Mouse (Mus musculus): ENCODE measurements at regions not wholly inside any gene's neighbourhood (a gene's known extent, or its start where the extent isn't known, plus 50 kb on each side); places are given as distances from the start of the nearest gene placed in this dataset.
"Not testable (repeated sequence)": the region's sequence is repeated elsewhere in the genome, so short reads cannot be mapped to it uniquely, and the experiment has no call there.

GRCm38 (mm10) chrX:19903962-19904930, 155.1 kb upstream of the Chst7 start:
- Histone ChIP-seq H3K27me3 (ENCODE audit: control insufficient read depth, insufficient read depth, low read length) (no peaks in the 10 kb centered on the region), H3K9me3 (ENCODE audit: control insufficient read depth, low read length) (no peaks in the 10 kb centered on the region), H3K4me3 (ENCODE audit: low read depth, low read length) (no peak overlapping the region), H3K36me3 (ENCODE audit: control insufficient read depth, insufficient read depth, low read length) (no peaks in the 10 kb centered on the region), H3K4me1 (ENCODE audit: control insufficient read depth, insufficient read depth, low read length) (no peaks in the 10 kb centered on the region), H3K27ac (ENCODE audit: low read depth, low read length) (no peak overlapping the region), H3K4me2 (no peak overlapping the region), H3K9ac (ENCODE audit: low read length) (no peak overlapping the region)
- WGBS: 62% methylated on average over 6 of the region's 6 CpGs
- no peak for DNase-seq (ENCODE audit: low spot score, missing footprints)
- ATAC-seq (ENCODE audit: low FRiP score): no peak

- Histone ChIP-seq H3K4me1 (ENCODE audit: control insufficient read depth, insufficient read depth, low read length) (no peaks in the 10 kb centered on the region), H3K36me3 (ENCODE audit: control insufficient read depth, insufficient read depth, low read length) (no peaks in the 10 kb centered on the region), H3K4me2 (no peak overlapping the region), H3K9ac (ENCODE audit: low read length) (no peak overlapping the region), H3K4me3 (ENCODE audit: low read depth, low read length) (no peak overlapping the region), H3K9me3 (ENCODE audit: control insufficient read depth, low read length) (no peaks in the 10 kb centered on the region), H3K27me3 (ENCODE audit: control insufficient read depth, insufficient read depth, low read length) (no peaks in the 10 kb centered on the region), H3K27ac (ENCODE audit: low read depth, low read length) (no peak overlapping the region)
- ATAC-seq (ENCODE audit: low FRiP score) (peak; percentile 87), DNase-seq (ENCODE audit: low spot score, missing footprints) (peak; percentile 84)
Measured at GRCm38 (mm10) chrX:19906646-19907371, 152.6 kb upstream of the Chst7 start.

- 96% methylated on average over 1 of the region's 1 CpGs for WGBS
- Histone ChIP-seq H3K9me3 (ENCODE audit: control insufficient read depth, low read length) (no peaks in the 10 kb centered on the region), H3K36me3 (ENCODE audit: control insufficient read depth, insufficient read depth, low read length) (no peaks in the 10 kb centered on the region), H3K4me2 (no peak overlapping the region), H3K4me3 (ENCODE audit: low read depth, low read length) (no peak overlapping the region), H3K9ac (ENCODE audit: low read length) (no peak overlapping the region), H3K27me3 (ENCODE audit: control insufficient read depth, insufficient read depth, low read length) (no peaks in the 10 kb centered on the region), H3K4me1 (ENCODE audit: control insufficient read depth, insufficient read depth, low read length) (no peaks in the 10 kb centered on the region), H3K27ac (ENCODE audit: low read depth, low read length) (no peak overlapping the region)
- ATAC-seq (ENCODE audit: low FRiP score) (no peak), DNase-seq (ENCODE audit: low spot score, missing footprints) (no peak)
Measured at GRCm38 (mm10) chrX:19917001-19917400, 142.4 kb upstream of the Chst7 start.

GRCm38 (mm10) chrX:19929376-19929775, 130.0 kb upstream of the Chst7 start:
- WGBS: 80% methylated on average over 3 of the region's 3 CpGs
- not testable (repeated sequence) for H3K4me3 ChIP-seq (ENCODE audit: low read depth, low read length); H3K9me3 ChIP-seq (ENCODE audit: control insufficient read depth, low read length); H3K4me1 ChIP-seq (ENCODE audit: control insufficient read depth, insufficient read depth, low read length); H3K36me3 ChIP-seq (ENCODE audit: control insufficient read depth, insufficient read depth, low read length); DNase-seq (ENCODE audit: low spot score, missing footprints); H3K9ac ChIP-seq (ENCODE audit: low read length); H3K4me2 ChIP-seq; ATAC-seq (ENCODE audit: low FRiP score); H3K27me3 ChIP-seq (ENCODE audit: control insufficient read depth, insufficient read depth, low read length); H3K27ac ChIP-seq (ENCODE audit: low read depth, low read length)

GRCm38 (mm10) chrX:19929866-19930265, 129.5 kb upstream of the Chst7 start:
- H3K4me1 ChIP-seq (ENCODE audit: control insufficient read depth, insufficient read depth, low read length): no peaks in the 10 kb centered on the region
- no peak overlapping the region for H3K4me2 ChIP-seq
- DNase-seq (ENCODE audit: low spot score, missing footprints) (no peak), ATAC-seq (ENCODE audit: low FRiP score) (no peak)
- no peaks in the 10 kb centered on the region for H3K27me3 ChIP-seq (ENCODE audit: control insufficient read depth, insufficient read depth, low read length)
- H3K4me3 ChIP-seq (ENCODE audit: low read depth, low read length): no peak overlapping the region
- H3K9me3 ChIP-seq (ENCODE audit: control insufficient read depth, low read length): no peaks in the 10 kb centered on the region
- 70% methylated on average over 3 of the region's 3 CpGs for WGBS
- H3K36me3 ChIP-seq (ENCODE audit: control insufficient read depth, insufficient read depth, low read length): no peaks in the 10 kb centered on the region
- H3K27ac ChIP-seq (ENCODE audit: low read depth, low read length): no peak overlapping the region
- H3K9ac ChIP-seq (ENCODE audit: low read length): no peak overlapping the region

- WGBS: 82% methylated on average over 2 of the region's 2 CpGs
- Histone ChIP-seq H3K27ac (ENCODE audit: low read depth, low read length) (no peak overlapping the region), H3K9me3 (ENCODE audit: control insufficient read depth, low read length) (no peaks in the 10 kb centered on the region), H3K4me2 (no peak overlapping the region), H3K9ac (ENCODE audit: low read length) (no peak overlapping the region), H3K36me3 (ENCODE audit: control insufficient read depth, insufficient read depth, low read length) (no peaks in the 10 kb centered on the region), H3K27me3 (ENCODE audit: control insufficient read depth, insufficient read depth, low read length) (no peaks in the 10 kb centered on the region), H3K4me1 (ENCODE audit: control insufficient read depth, insufficient read depth, low read length) (no peaks in the 10 kb centered on the region), H3K4me3 (ENCODE audit: low read depth, low read length) (no peak overlapping the region)
- ATAC-seq (ENCODE audit: low FRiP score) (no peak), DNase-seq (ENCODE audit: low spot score, missing footprints) (no peak)
Measured at GRCm38 (mm10) chrX:19943305-19943704, 116.1 kb upstream of the Chst7 start.

Measured in midbrain, embryonic 11.5 days (tissue).